Mouse (Mus musculus) left cerebral cortex, postnatal 10 days (tissue): ENCODE results near the gene Gatc. TPM values are rescaled to one million over a fixed set of nuclear protein-coding genes. Genes with fewer than 3 reads are reported as not detected.
"Not testable (repeated sequence)": the region's sequence is repeated elsewhere in the genome, so short reads cannot be mapped to it uniquely, and the experiment has no call there.

Experiments used
- DNase-seq, 2 experiments: peaks; one replicate each; pipeline ENCODE4 v3.0.0; 2021 to 2022; ENCODE audit warnings: low spot score in 2 of 2, mixed read lengths in 1 of 2; ENCODE audit errors: extremely low spot score in 1 of 2
- intact Hi-C: fragments of 180-260 bp; cut with DNase I; formaldehyde crosslinking; loops from one replicate; pipeline ENCODE4 v1.15.1; 2025
- total RNA-seq, 2 experiments: library from RNA; stranded (reverse); gene quantifications; 2 replicates each; pipeline ENCODE4 v1.2.3; 2021

The Gatc gene
- total RNA-seq, 2 experiments from 2014 or later, result 23.8 to 25.5 TPM

- no peak for DNase-seq
- intact Hi-C loops, result no loop called here
These were observed 562 bp upstream of the Gatc start for GRCm38 (mm10) chr5:115341314-115342165.

- intact Hi-C loops, result no loop called here
- DNase-seq, result no peak
These were observed 971 bp downstream of the Gatc start for GRCm38 (mm10) chr5:115340007-115340406.

GRCm38 (mm10) chr5:115333626-115334025, 7.4 kb downstream of the Gatc start:
- no peak for DNase-seq

GRCm38 (mm10) chr5:115330955-115331354, 10.0 kb downstream of the Gatc start:
- DNase-seq, result no peak
- intact Hi-C loops, result loop anchor here (5.0 kb wide), 1 partner anchor 34 kb away; no protein-coding TSS in a partner anchor

More at GRCm38 (mm10) chr5:115333626-115334025, 7.4 kb downstream of the Gatc start:
- intact Hi-C loops, result loop anchor here (5.0 kb wide), 1 partner anchor 36 kb away; no protein-coding TSS in a partner anchor

GRCm38 (mm10) chr5:115327610-115328548, 13.1 kb downstream of the Gatc start:
- intact Hi-C loops, result no loop called here
- peak in 1 of 2 experiments; percentile 71 for DNase-seq

GRCm38 (mm10) chr5:115326875-115327609, 13.9 kb downstream of the Gatc start, which contains the start of gene Srsf9:
Gene Srsf9 (plus strand): TSS chr5:115327177.
- intact Hi-C loops, result no loop called here
- peak; percentile 92 to 98 for DNase-seq

- DNase-seq, result no peak
- intact Hi-C loops, result no loop called here
These were observed 14.6 kb downstream of the Gatc start for GRCm38 (mm10) chr5:115326256-115326831.

- peak; percentile 67 to 87 for DNase-seq
- intact Hi-C loops, result loop anchor here (2.0 kb wide), 1 partner anchor 18 kb away; the partner anchor contains the start of gene Dynll1
These were observed 21.7 kb downstream of the Gatc start for GRCm38 (mm10) chr5:115319004-115319940.

GRCm38 (mm10) chr5:115317645-115318328, 23.2 kb downstream of the Gatc start:
- intact Hi-C loops, result loop anchor here (2.0 kb wide), 1 partner anchor 17 kb away; the partner anchor contains the start of gene Dynll1
- no peak for DNase-seq

- no peak for DNase-seq
- intact Hi-C loops, result no loop called here
These were observed 23.9 kb downstream of the Gatc start for GRCm38 (mm10) chr5:115316968-115317644.

GRCm38 (mm10) chr5:115313668-115313943, 27.4 kb downstream of the Gatc start:
- intact Hi-C loops, result no loop called here
- no peak for DNase-seq

- no peak for DNase-seq
- intact Hi-C loops, result no loop called here
These were observed 27.9 kb downstream of the Gatc start for GRCm38 (mm10) chr5:115312816-115313667.

GRCm38 (mm10) chr5:115312354-115312753, 28.6 kb downstream of the Gatc start:
- no peak for DNase-seq
- intact Hi-C loops, result no loop called here

GRCm38 (mm10) chr5:115302190-115302589, 38.8 kb downstream of the Gatc start:
- intact Hi-C loops, result loop anchor here (5.0 kb wide), 1 partner anchor 45 kb away; the partner anchor contains the start of gene Cox6a1
- not testable (repeated sequence) for DNase-seq

GRCm38 (mm10) chr5:115301615-115302014, 39.4 kb downstream of the Gatc start:
- DNase-seq, result peak in 1 of 2 experiments; percentile 30
- intact Hi-C loops, result loop anchor here (2.0 to 5.0 kb wide), 2 partner anchors 17 to 46 kb away; partner anchors contain the start of gene Cox6a1
